Mouse (Mus musculus) cortical plate, adult 2 months (tissue): ENCODE results near the gene Ppp6c.

Experiments
- CTCF ChIP-seq: fragments of 200-500 bp; IDR thresholded peaks from 2 replicates; pipeline ENCODE4 v1.5.1; 2011; ENCODE audit warnings: mild to moderate bottlenecking, control low read depth, low read length; ENCODE audit not compliant: insufficient read depth; ENCODE audit errors: extremely low read depth
- POLR2A ChIP-seq: fragments of 200-500 bp; IDR thresholded peaks from 2 replicates; pipeline ENCODE4 v1.6.1; 2011; ENCODE audit warnings: mild to moderate bottlenecking, low read length, control low read depth; ENCODE audit not compliant: insufficient read depth; ENCODE audit errors: extremely low read depth

- no peak for TF ChIP-seq CTCF
- TF ChIP-seq POLR2A = no peak
Measured at GRCm38 (mm10) chr2:39220010-39220409, 6.2 kb downstream of the Ppp6c start.
